Mouse (Mus musculus) C2C12 (cell line): ENCODE results near the gene 9930021J03Rik. TPM values are rescaled to one million over a fixed set of nuclear protein-coding genes. Genes with fewer than 3 reads are reported as not detected.
A peak's percentile ranks its signal among the peaks of the same experiment; 100 is the strongest.

Source experiments
- H3K27me3 ChIP-seq: one replicate; pipeline ENCODE4 v1.6.1; 2011; ENCODE audit not compliant: control insufficient read depth, insufficient read depth, insufficient read length
- H3K36me3 ChIP-seq: one replicate; pipeline ENCODE4 v1.6.1; 2011; ENCODE audit not compliant: control insufficient read depth, insufficient read depth
- H3K4me3 ChIP-seq: one replicate; pipeline ENCODE4 v1.5.1; 2011; ENCODE audit warnings: mild to moderate bottlenecking, control low read depth; ENCODE audit not compliant: poor library complexity, insufficient read depth, severe bottlenecking
- H3K79me2 ChIP-seq: one replicate; pipeline ENCODE4 v1.6.1; 2011; ENCODE audit not compliant: control insufficient read depth, insufficient read depth
- H3K79me3 ChIP-seq: one replicate; pipeline ENCODE4 v1.6.1; 2011; ENCODE audit warnings: low read depth, control low read depth
- H3ac ChIP-seq: one replicate; pipeline ENCODE3; 2011; ENCODE audit warnings: low read depth; ENCODE audit not compliant: control insufficient read depth, insufficient read length
- CEBPB ChIP-seq: IDR thresholded peaks from one replicate; pipeline ENCODE4 v1.6.1; 2011; ENCODE audit warnings: low read depth, mild to moderate bottlenecking, control low read depth, moderate library complexity
- CTCF ChIP-seq: IDR thresholded peaks from one replicate; pipeline ENCODE4 v1.5.1; 2011; ENCODE audit not compliant: control insufficient read depth, insufficient read depth, insufficient read length
- FOSL1 ChIP-seq: IDR thresholded peaks from one replicate; pipeline ENCODE4 v1.8.0; 2011; ENCODE audit warnings: mild to moderate bottlenecking, low read length; ENCODE audit not compliant: poor library complexity, insufficient read depth, severe bottlenecking
- MAX ChIP-seq: IDR thresholded peaks from one replicate; pipeline ENCODE4 v1.6.1; 2011; ENCODE audit warnings: mild to moderate bottlenecking, control low read depth
- MYOD1 ChIP-seq: IDR thresholded peaks from one replicate; pipeline ENCODE4 v1.6.1; 2011; ENCODE audit warnings: low read depth; ENCODE audit not compliant: control insufficient read depth, insufficient read length
- MYOG ChIP-seq: IDR thresholded peaks from one replicate; pipeline ENCODE4 v1.6.1; 2011; ENCODE audit not compliant: control insufficient read depth, insufficient read length; ENCODE audit errors: extremely low read depth
- USF1 ChIP-seq: IDR thresholded peaks from one replicate; pipeline ENCODE4 v1.6.1; 2011; ENCODE audit warnings: low read depth, mild to moderate bottlenecking, control low read depth, moderate library complexity
- polyA plus RNA-seq: library from polyadenylated mRNA; unstranded; fragments of >200 nt; fragmentation: generic; extraction: Trizol; gene quantifications from one replicate; pipeline ENCODE4 v1.2.1, GENCODE M21; 2012; ENCODE audit warnings: missing spikeins

9930021J03Rik gene
- polyA plus RNA-seq, 1 experiment = 2.3 TPM

GRCm38 (mm10) chr19:29843641-29844035 lies 37.8 kb upstream of the 9930021J03Rik start:
- H3ac ChIP-seq = no peak overlapping the region
- no peaks in the 10 kb centered on the region for H3K79me2 ChIP-seq
- H3K4me3 ChIP-seq = no peak overlapping the region
- H3K79me3 ChIP-seq = no peaks in the 10 kb centered on the region
- H3K27me3 ChIP-seq = no peaks in the 10 kb centered on the region
- no peak for TF ChIP-seq FOSL1
- H3K36me3 ChIP-seq = no peaks in the 10 kb centered on the region

GRCm38 (mm10) chr19:29842973-29843372 lies 37.2 kb upstream of the 9930021J03Rik start:
- TF ChIP-seq MAX (no peak), MYOG (no peak), MYOD1 (no peak), CEBPB (no peak), FOSL1 (no peak), USF1 (no peak), CTCF (no peak)
- no peaks in the 10 kb centered on the region for H3K36me3 ChIP-seq
- no peak overlapping the region for H3ac ChIP-seq
- no peak overlapping the region for H3K4me3 ChIP-seq
- no peaks in the 10 kb centered on the region for H3K27me3 ChIP-seq
- no peaks in the 10 kb centered on the region for H3K79me3 ChIP-seq
- no peaks in the 10 kb centered on the region for H3K79me2 ChIP-seq

- no peak overlapping the region for H3ac ChIP-seq
Observed at GRCm38 (mm10) chr19:29840642-29841041, 34.9 kb upstream of the 9930021J03Rik start.

GRCm38 (mm10) chr19:29838636-29839135 lies 32.9 kb upstream of the 9930021J03Rik start:
- Histone ChIP-seq H3K36me3 (no peaks in the 10 kb centered on the region), H3ac (no peak overlapping the region), H3K27me3 (no peaks in the 10 kb centered on the region), H3K4me3 (no peak overlapping the region), H3K79me3 (no peaks in the 10 kb centered on the region), H3K79me2 (no peaks in the 10 kb centered on the region)
- no peak for TF ChIP-seq MYOG
- no peak for TF ChIP-seq MAX
- no peak for TF ChIP-seq FOSL1
- no peak for TF ChIP-seq USF1
- TF ChIP-seq CTCF = no peak
- TF ChIP-seq CEBPB = no peak
- TF ChIP-seq MYOD1 = no peak

More at GRCm38 (mm10) chr19:29840642-29841041, 34.9 kb upstream of the 9930021J03Rik start:
- TF ChIP-seq CEBPB (peak; percentile 79), CTCF (no peak)
- no peaks in the 10 kb centered on the region for H3K27me3 ChIP-seq
- H3K36me3 ChIP-seq = no peaks in the 10 kb centered on the region
- no peak overlapping the region for H3K4me3 ChIP-seq
- no peaks in the 10 kb centered on the region for H3K79me3 ChIP-seq
- no peaks in the 10 kb centered on the region for H3K79me2 ChIP-seq

GRCm38 (mm10) chr19:29838171-29838570 lies 32.4 kb upstream of the 9930021J03Rik start:
- no peaks in the 10 kb centered on the region for H3K27me3 ChIP-seq
- H3K36me3 ChIP-seq = no peaks in the 10 kb centered on the region
- H3K79me2 ChIP-seq = no peaks in the 10 kb centered on the region
- no peak overlapping the region for H3ac ChIP-seq
- TF ChIP-seq CEBPB (no peak), MYOD1 (no peak), MAX (no peak), MYOG (no peak), FOSL1 (no peak), USF1 (no peak), CTCF (no peak)
- H3K79me3 ChIP-seq = no peaks in the 10 kb centered on the region
- H3K4me3 ChIP-seq = no peak overlapping the region

- Histone ChIP-seq H3ac (no peak overlapping the region), H3K36me3 (no peaks in the 10 kb centered on the region), H3K79me3 (no peaks in the 10 kb centered on the region), H3K4me3 (no peak overlapping the region), H3K27me3 (no peaks in the 10 kb centered on the region), H3K79me2 (no peaks in the 10 kb centered on the region)
- no peak for TF ChIP-seq MAX
- no peak for TF ChIP-seq MYOG
Observed at GRCm38 (mm10) chr19:29835364-29836034, 29.7 kb upstream of the 9930021J03Rik start.

- H3K4me3 ChIP-seq = no peak overlapping the region
- H3ac ChIP-seq = no peak overlapping the region
- H3K79me3 ChIP-seq = no peaks in the 10 kb centered on the region
- no peaks in the 10 kb centered on the region for H3K27me3 ChIP-seq
- no peaks in the 10 kb centered on the region for H3K36me3 ChIP-seq
- no peaks in the 10 kb centered on the region for H3K79me2 ChIP-seq
- TF ChIP-seq MYOD1 = no peak
- no peak for TF ChIP-seq CTCF
- TF ChIP-seq CEBPB = no peak
- TF ChIP-seq MYOG = no peak
- TF ChIP-seq FOSL1 = no peak
- TF ChIP-seq MAX = no peak
- TF ChIP-seq USF1 = no peak
Observed at GRCm38 (mm10) chr19:29830911-29831310, 25.1 kb upstream of the 9930021J03Rik start.
